Mouse (Mus musculus) left cerebral cortex, adult 8-10 months (tissue): ENCODE data around the gene Tbx2. TPM values are rescaled to one million over a fixed set of nuclear protein-coding genes. Genes with fewer than 3 reads are reported as not detected.

Experiments used
- DNase-seq, 2 experiments: peaks; one replicate each; pipeline ENCODE4 v3.0.0; 2022; ENCODE audit warnings: low spot score in 2 of 2
- total RNA-seq, 4 experiments: library from RNA; stranded (reverse); gene quantifications; 2 replicates each; pipeline ENCODE4 v1.2.4; 2022

Tbx2 gene
- total RNA-seq, 4 experiments from 2014 or later: 1.8 to 2.3 (median 2.0) TPM

GRCm38 (mm10) chr11:85887801-85888450 is 55.6 kb downstream of the Tbx2 start:
- DNase-seq: no peak

GRCm38 (mm10) chr11:85888451-85888961 is 56.2 kb downstream of the Tbx2 start:
- DNase-seq: no peak

- no peak for DNase-seq
Measured at GRCm38 (mm10) chr11:85889056-85889729, 56.8 kb downstream of the Tbx2 start.

GRCm38 (mm10) chr11:85889730-85890562 is 57.6 kb downstream of the Tbx2 start:
- DNase-seq: no peak

- no peak for DNase-seq
Measured at GRCm38 (mm10) chr11:85890563-85890845, 58.2 kb downstream of the Tbx2 start.

- DNase-seq: no peak
Measured at GRCm38 (mm10) chr11:85891010-85891691, 58.8 kb downstream of the Tbx2 start.

Other genes starting within 250 kb of the Tbx2 start
- not detected for gene Gm11444, start 17.8 kb downstream of the Tbx2 start, total RNA-seq
- gene Tbx4, start 53.9 kb downstream of the Tbx2 start, total RNA-seq: under 1 TPM in 3 of 4 experiments, not detected in 1; 0.13 to 0.33 (median 0.21) TPM